Mouse (Mus musculus): ENCODE measurements at regions not wholly inside any gene's neighbourhood (a gene's known extent, or its start where the extent isn't known, plus 50 kb on each side); places are given as distances from the start of the nearest gene placed in this dataset.

GRCm38 (mm10) chr9:46819376-46819775, 179.2 kb upstream of the Gm4791 start:
- ATAC-seq (ENCODE audit: extremely low read depth, insufficient number of reproducible peaks, low FRiP score, poor library complexity, severe bottlenecking) (no peak), DNase-seq (ENCODE audit: low spot score) (no peak)
- TF ChIP-seq GATA2 (IDR thresholded peaks at IDR 0.05; ENCODE audit: borderline replicate concordance, low read depth, low read length) (no peak), TAL1 (conservative IDR thresholded peaks at IDR 0.05; ENCODE audit: low read depth, low read length) (no peak), POLR2AphosphoS5 (IDR thresholded peaks at IDR 0.05; ENCODE audit: insufficient replicate concordance, low read depth, low read length) (no peak), CTCF (IDR thresholded peaks at IDR 0.05; ENCODE audit: low read depth, low read length) (no peak), GATA1 (IDR thresholded peaks at IDR 0.05; ENCODE audit: borderline replicate concordance, low read length) (no peak)
- Histone ChIP-seq H3K36me3 (replicated peaks) (no peaks in the 10 kb centered on the region), H3K9me3 (replicated peaks) (peaks cover 60% of the 10 kb centered on the region), H3K4me3 (ENCODE audit: low read depth, low read length) (no peak overlapping the region), H3K27me3 (ENCODE audit: insufficient read depth, low read length) (no peaks in the 10 kb centered on the region), H3K4me1 (ENCODE audit: insufficient read depth, low read depth, low read length) (no peaks in the 10 kb centered on the region)

GRCm38 (mm10) chr9:46816126-46816525, 182.4 kb upstream of the Gm4791 start:
- H3K4me1 ChIP-seq (ENCODE audit: insufficient read depth, low read depth, low read length) = no peaks in the 10 kb centered on the region

GRCm38 (mm10) chr9:46814478-46815241, 183.9 kb upstream of the Gm4791 start:
- Histone ChIP-seq H3K4me3 (ENCODE audit: low read depth, low read length) (no peak overlapping the region), H3K9me3 (replicated peaks) (peaks cover 60% of the 10 kb centered on the region), H3K4me1 (ENCODE audit: insufficient read depth, low read depth, low read length) (no peaks in the 10 kb centered on the region), H3K36me3 (replicated peaks) (no peaks in the 10 kb centered on the region), H3K27me3 (ENCODE audit: insufficient read depth, low read length) (no peaks in the 10 kb centered on the region)
- DNase-seq (ENCODE audit: low spot score) (no peak), ATAC-seq (ENCODE audit: extremely low read depth, insufficient number of reproducible peaks, low FRiP score, poor library complexity, severe bottlenecking) (no peak)
- no peak for TF ChIP-seq GATA2 (IDR thresholded peaks at IDR 0.05; ENCODE audit: borderline replicate concordance, low read depth, low read length)
- peak; percentile 13; the same call in 1 of the 2 replicates for TF ChIP-seq CTCF (IDR thresholded peaks at IDR 0.05; ENCODE audit: low read depth, low read length)
- no peak for TF ChIP-seq TAL1 (conservative IDR thresholded peaks at IDR 0.05; ENCODE audit: low read depth, low read length)
- no peak for TF ChIP-seq POLR2AphosphoS5 (IDR thresholded peaks at IDR 0.05; ENCODE audit: insufficient replicate concordance, low read depth, low read length)
- no peak for TF ChIP-seq GATA1 (IDR thresholded peaks at IDR 0.05; ENCODE audit: borderline replicate concordance, low read length)

More at GRCm38 (mm10) chr9:46816126-46816525, 182.4 kb upstream of the Gm4791 start:
- peaks cover 67% of the 10 kb centered on the region for H3K9me3 ChIP-seq (replicated peaks)
- ATAC-seq (ENCODE audit: extremely low read depth, insufficient number of reproducible peaks, low FRiP score, poor library complexity, severe bottlenecking) = no peak
- no peak for DNase-seq (ENCODE audit: low spot score)
- H3K27me3 ChIP-seq (ENCODE audit: insufficient read depth, low read length) = no peaks in the 10 kb centered on the region
- no peaks in the 10 kb centered on the region for H3K36me3 ChIP-seq (replicated peaks)
- TF ChIP-seq POLR2AphosphoS5 (IDR thresholded peaks at IDR 0.05; ENCODE audit: insufficient replicate concordance, low read depth, low read length) (no peak), GATA2 (IDR thresholded peaks at IDR 0.05; ENCODE audit: borderline replicate concordance, low read depth, low read length) (no peak), GATA1 (IDR thresholded peaks at IDR 0.05; ENCODE audit: borderline replicate concordance, low read length) (no peak), TAL1 (conservative IDR thresholded peaks at IDR 0.05; ENCODE audit: low read depth, low read length) (no peak), CTCF (IDR thresholded peaks at IDR 0.05; ENCODE audit: low read depth, low read length) (no peak)
- no peak overlapping the region for H3K4me3 ChIP-seq (ENCODE audit: low read depth, low read length)

- H3K36me3 ChIP-seq (replicated peaks) = no peaks in the 10 kb centered on the region
- peaks cover 63% of the 10 kb centered on the region for H3K9me3 ChIP-seq (replicated peaks)
Observed at GRCm38 (mm10) chr9:46810266-46810665, 188.3 kb upstream of the Gm4791 start.

GRCm38 (mm10) chr9:46795446-46795845, 203.1 kb upstream of the Gm4791 start:
- DNase-seq (ENCODE audit: low spot score) (no peak), ATAC-seq (ENCODE audit: extremely low read depth, insufficient number of reproducible peaks, low FRiP score, poor library complexity, severe bottlenecking) (no peak)
- H3K27me3 ChIP-seq (ENCODE audit: insufficient read depth, low read length) = no peaks in the 10 kb centered on the region
- H3K9me3 ChIP-seq (replicated peaks) = peaks cover 12% of the 10 kb centered on the region
- TF ChIP-seq CTCF (IDR thresholded peaks at IDR 0.05; ENCODE audit: low read depth, low read length) (no peak), GATA2 (IDR thresholded peaks at IDR 0.05; ENCODE audit: borderline replicate concordance, low read depth, low read length) (no peak), GATA1 (IDR thresholded peaks at IDR 0.05; ENCODE audit: borderline replicate concordance, low read length) (no peak), TAL1 (conservative IDR thresholded peaks at IDR 0.05; ENCODE audit: low read depth, low read length) (no peak), POLR2AphosphoS5 (IDR thresholded peaks at IDR 0.05; ENCODE audit: insufficient replicate concordance, low read depth, low read length) (no peak)
- H3K4me3 ChIP-seq (ENCODE audit: low read depth, low read length) = no peak overlapping the region
- H3K4me1 ChIP-seq (ENCODE audit: insufficient read depth, low read depth, low read length) = no peaks in the 10 kb centered on the region
- H3K36me3 ChIP-seq (replicated peaks) = no peaks in the 10 kb centered on the region

More at GRCm38 (mm10) chr9:46810266-46810665, 188.3 kb upstream of the Gm4791 start:
- no peak for TF ChIP-seq TAL1 (conservative IDR thresholded peaks at IDR 0.05; ENCODE audit: low read depth, low read length)
- TF ChIP-seq POLR2AphosphoS5 (IDR thresholded peaks at IDR 0.05; ENCODE audit: insufficient replicate concordance, low read depth, low read length) = no peak
- no peaks in the 10 kb centered on the region for H3K27me3 ChIP-seq (ENCODE audit: insufficient read depth, low read length)
- no peaks in the 10 kb centered on the region for H3K4me1 ChIP-seq (ENCODE audit: insufficient read depth, low read depth, low read length)
- ATAC-seq (ENCODE audit: extremely low read depth, insufficient number of reproducible peaks, low FRiP score, poor library complexity, severe bottlenecking) (no peak), DNase-seq (ENCODE audit: low spot score) (no peak)
- H3K4me3 ChIP-seq (ENCODE audit: low read depth, low read length) = no peak overlapping the region

GRCm38 (mm10) chr9:46789036-46789435, 209.5 kb upstream of the Gm4791 start:
- H3K4me1 ChIP-seq (ENCODE audit: insufficient read depth, low read depth, low read length) = no peaks in the 10 kb centered on the region
- H3K4me3 ChIP-seq (ENCODE audit: low read depth, low read length) = no peak overlapping the region
- DNase-seq (ENCODE audit: low spot score) (no peak), ATAC-seq (ENCODE audit: extremely low read depth, insufficient number of reproducible peaks, low FRiP score, poor library complexity, severe bottlenecking) (no peak)
- no peaks in the 10 kb centered on the region for H3K27me3 ChIP-seq (ENCODE audit: insufficient read depth, low read length)
- TF ChIP-seq GATA2 (IDR thresholded peaks at IDR 0.05; ENCODE audit: borderline replicate concordance, low read depth, low read length) (no peak), POLR2AphosphoS5 (IDR thresholded peaks at IDR 0.05; ENCODE audit: insufficient replicate concordance, low read depth, low read length) (no peak), CTCF (IDR thresholded peaks at IDR 0.05; ENCODE audit: low read depth, low read length) (no peak), TAL1 (conservative IDR thresholded peaks at IDR 0.05; ENCODE audit: low read depth, low read length) (no peak), GATA1 (IDR thresholded peaks at IDR 0.05; ENCODE audit: borderline replicate concordance, low read length) (no peak)
- no peaks in the 10 kb centered on the region for H3K36me3 ChIP-seq (replicated peaks)
- peaks cover 35% of the 10 kb centered on the region for H3K9me3 ChIP-seq (replicated peaks)
